Mouse (Mus musculus) gastrocnemius, postnatal 14 days (tissue): ENCODE measurements around the gene Suds3. TPM values are rescaled to one million over a fixed set of nuclear protein-coding genes. Genes with fewer than 3 reads are reported as not detected.

Source experiments
- DNase-seq: peaks from one replicate; pipeline ENCODE4 v3.0.0; 2021; ENCODE audit warnings: mixed read lengths
- intact Hi-C: fragments of 180-260 bp; cut with DNase I; formaldehyde crosslinking; loops from one replicate; pipeline ENCODE4 v1.15.1; 2025; ENCODE audit warnings: low total_unique reads
- total RNA-seq, 2 experiments: library from RNA; stranded (reverse); gene quantifications; 2 replicates each; pipeline ENCODE4 v1.2.3; 2021

The Suds3 gene
- total RNA-seq, 2 experiments from 2014 or later: 40.5 to 44.4 TPM

DNA sequence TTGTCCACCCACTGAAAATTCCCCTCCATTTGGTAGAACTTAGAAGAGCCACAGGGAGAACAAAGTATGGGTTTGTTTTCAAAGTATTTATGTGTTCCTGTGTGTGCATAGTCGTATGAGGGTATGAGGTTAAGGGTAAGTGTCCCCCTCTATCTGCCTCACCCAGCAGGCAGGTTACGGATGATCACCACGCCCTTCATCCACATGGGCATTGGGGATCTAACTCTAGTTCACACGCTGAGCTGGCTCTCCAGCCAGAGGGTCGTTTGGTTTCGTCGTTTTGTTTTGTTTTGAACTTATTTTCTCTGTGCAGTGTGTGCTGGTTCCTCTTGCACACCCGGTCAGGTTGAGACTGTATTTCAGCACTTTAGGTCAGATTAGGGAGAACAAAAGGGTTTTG, 21.7 kb upstream of the Suds3 start:
- no peak for DNase-seq
- intact Hi-C loops: no loop called here

DNA sequence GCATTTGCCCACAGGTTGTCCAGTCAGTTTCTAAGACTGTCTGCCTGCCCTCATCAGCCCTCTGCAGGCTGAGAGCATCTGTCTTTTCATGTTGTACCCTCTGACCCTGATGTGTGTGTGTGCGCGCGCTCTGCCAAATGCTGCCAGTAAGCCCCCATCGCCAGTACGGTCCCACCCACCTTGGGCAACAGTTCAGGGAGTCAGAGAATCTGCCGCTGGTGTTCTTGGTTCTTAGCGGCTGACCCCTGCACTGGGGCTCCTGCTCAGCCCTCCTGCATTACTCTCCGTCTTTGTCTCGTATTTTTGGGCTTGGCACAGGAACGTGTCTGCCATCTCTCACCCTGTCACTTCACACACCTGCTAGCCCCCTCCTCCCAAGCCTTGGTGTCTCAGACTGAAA, 21.1 kb upstream of the Suds3 start:
- DNase-seq: no peak
- intact Hi-C loops: no loop called here

DNA sequence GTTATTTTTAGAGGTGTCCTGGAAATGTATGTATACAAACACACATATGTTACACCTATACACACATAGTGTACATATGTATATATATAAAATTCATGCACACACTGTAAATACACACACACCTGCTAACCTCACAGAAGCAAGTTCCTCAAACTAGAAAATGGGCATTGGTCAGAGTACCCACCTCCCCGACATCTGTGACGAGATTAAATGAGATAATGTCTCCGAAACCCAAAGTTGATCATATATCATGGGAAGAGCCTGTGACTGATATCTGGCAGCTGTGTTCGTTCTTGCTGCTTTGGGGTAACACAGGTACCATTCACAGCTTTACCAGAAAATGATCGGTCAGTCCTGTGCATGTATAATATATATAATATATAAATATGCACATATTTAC, 20.7 kb upstream of the Suds3 start:
- DNase-seq: no peak
- intact Hi-C loops: no loop called here

DNA sequence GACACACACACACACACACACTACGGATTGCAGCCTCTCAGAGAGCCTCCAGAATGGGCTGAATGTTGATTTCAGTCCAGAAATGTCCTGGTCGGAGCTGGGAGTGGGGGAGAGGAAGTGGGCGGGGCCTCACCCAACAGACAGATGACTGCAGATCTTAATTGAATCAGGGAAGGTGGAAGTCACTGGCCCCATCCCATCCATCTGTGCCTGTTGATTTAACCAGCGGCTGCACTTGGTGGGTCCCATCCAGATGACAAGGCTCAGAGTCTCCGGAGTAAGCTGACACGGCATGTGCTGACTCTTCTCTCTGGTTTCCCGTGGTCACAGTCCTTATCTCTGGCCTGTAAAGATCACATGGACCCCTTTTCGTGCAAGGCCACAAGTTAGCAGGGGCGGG, 20.0 kb upstream of the Suds3 start:
- intact Hi-C loops: no loop called here
- DNase-seq: peak; percentile 46

DNA sequence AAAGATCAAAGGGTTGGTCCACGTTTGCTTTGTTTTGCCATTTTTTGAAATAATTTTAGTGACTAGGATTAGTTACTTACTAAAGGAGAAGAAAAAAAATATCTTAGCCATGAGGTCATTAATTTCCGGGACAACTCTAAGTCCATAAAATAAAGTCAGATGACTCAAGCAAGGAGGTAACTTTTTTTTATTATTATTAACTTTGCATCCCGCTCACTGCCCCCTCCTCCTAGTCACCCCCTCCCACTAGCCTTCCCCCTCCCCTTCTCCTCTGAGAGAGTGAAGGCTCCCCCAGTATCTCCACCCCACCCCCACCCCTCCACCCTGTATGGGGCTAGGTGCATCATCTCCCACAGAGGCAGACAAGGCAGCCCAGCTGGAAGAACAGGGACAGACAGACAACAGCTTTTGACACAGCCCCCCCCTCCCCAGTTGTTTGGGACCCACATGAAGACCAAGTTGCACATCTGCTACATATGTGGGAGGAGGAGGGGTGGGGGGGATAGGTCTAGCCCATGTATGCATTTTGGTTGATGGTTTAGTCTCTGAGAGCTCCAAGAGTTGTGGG, 19.1 kb upstream of the Suds3 start:
- intact Hi-C loops: no loop called here

DNA sequence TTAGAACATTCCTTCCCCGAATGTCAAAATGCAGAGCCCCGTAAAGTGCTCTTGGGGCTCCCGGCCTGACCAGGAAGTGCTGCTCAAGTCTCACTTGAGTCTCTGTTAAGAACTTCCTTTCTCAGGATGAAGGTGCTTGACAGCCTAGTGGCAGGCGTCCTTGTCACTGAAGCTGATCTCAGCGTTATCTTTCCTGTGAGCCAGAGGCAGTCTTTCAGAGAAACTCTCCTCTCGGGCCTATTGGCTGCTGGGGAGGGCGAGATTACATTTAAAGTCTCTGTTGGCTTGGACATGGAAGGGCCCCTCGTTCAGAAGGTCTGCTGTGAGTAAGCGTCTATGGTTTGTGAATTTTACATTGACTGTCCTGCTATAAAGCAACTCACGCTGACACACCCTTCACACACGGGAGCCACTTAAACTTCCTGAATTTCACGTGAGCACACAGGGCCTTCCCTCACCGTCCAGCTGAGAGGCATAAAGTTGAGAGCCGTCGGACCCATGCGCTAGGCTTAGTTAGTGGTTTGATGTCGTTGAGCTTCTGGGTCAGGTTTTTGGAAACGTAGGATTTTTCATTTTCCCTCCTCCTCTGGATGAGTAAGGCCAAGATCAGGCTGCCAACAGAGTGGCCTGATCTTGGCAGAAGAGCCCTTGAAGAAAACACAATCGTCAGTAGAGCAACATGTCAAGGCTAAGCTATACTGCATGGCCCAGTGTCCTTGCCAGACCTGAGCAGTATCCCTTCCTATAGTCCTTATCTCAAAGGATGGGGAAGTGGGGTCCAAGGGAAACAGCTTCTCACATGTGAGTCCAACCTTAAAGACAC, 18.4 kb upstream of the Suds3 start:
- intact Hi-C loops: no loop called here
- no peak for DNase-seq

More for the DNA sequence above, 19.1 kb upstream of the Suds3 start:
- no peak for DNase-seq

DNA sequence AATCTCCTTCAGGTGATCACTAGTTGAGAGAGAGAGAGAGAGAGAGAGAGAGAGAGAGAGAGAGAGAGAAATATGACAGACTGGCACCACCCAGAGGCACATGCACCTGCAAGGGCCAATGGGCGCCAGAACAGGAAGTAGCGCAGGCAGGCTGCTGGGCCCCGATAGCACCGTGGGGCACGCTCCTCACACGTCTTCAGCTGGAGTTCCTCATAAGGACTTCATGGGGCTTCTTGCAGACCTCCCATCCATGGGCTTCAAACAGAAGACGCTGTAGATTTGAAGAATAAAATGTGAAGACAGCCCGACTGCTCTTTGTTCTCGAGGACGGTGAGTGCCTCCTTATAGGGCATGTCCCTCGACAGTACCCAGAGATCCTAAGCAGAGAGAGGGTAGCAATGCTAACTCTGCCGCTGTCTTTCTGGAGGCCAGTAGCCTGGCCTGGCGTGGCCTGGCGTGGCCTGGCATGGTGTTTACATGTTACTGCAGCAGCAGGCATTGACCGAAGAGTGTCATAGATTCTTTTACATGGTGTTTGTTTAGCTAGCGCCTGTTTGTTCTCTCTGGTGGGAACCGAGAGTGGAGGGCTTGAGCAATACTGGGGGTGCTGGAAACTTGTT, 17.6 kb upstream of the Suds3 start:
- intact Hi-C loops: no loop called here
- DNase-seq: no peak

DNA sequence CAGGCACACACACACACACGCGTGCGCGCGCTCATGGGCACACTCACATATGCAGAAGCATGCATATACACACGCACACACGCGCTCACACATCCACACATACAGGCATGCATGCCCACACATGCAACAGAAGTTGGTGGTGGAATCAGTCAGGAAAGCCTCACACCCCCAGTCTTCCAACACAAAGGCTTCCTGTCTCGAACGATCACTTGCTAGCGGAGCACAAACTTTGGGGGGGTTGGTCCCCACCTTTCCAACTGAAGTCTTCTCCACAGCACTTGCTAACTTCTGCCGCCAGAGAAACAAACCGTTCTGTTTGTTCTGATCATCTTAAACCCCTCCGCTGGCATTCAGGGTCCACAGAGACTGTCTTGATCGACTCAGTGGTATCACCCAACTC, 14.8 kb upstream of the Suds3 start:
- intact Hi-C loops: no loop called here

DNA sequence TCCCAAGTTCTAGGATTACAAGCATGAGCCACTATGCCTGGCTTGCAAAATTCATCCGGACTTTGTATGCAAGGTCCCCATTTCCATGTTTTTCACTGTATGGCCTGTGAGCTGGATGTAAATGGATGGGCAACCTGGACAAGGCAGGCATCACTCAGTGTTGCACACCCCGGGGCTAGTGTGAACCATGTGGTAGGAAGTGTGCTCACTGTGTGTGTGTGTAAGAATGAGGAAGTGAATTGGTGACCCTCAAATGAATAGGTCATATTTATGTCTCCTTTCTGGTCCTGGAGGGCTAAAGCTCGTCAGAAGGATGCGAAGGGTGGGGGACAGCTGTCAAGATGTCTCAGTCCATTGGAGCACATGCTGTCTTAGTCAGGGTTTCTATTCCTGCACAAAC, 11.1 kb upstream of the Suds3 start:
- intact Hi-C loops: no loop called here

More for the DNA sequence above, 14.8 kb upstream of the Suds3 start:
- DNase-seq: no peak

DNA sequence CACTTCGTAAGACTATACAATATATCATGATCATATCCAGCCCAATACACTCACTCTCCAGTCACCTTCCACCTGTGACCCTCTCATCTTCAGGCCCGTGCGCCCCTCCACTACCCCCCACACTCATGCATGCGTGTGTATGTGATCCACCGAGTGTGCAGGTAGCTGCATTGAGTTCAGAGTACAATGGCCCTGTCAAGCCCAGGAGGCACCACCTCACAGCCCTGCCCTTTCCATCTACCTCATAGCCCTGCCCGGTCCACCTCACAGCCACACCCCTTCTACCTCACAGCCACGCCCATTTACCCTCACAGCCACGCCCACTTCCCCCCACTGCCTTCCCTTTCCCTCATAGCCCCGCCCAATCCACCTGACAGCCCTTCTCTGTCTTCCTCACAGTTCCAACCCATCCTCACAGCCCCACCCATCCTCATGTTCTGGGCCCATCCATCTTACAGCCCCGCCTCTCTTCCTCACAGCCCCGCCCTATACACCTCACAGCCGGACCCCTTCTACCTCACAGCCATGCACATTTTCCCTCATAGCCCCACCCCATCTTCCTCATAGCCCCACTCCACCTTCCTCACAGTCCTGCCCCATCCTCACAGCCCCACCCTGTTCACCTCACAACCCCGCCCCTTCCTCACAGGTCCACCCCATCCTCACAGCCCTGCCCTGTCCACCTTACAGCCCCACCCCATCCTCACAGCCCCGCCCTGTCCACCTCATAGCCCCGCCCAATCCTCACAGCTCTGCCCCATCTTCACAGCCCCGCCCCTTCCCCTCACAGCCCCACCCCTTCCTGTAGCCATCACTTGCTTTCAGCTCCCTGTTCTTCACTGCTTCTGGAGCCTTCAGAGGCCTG, 9.8 kb upstream of the Suds3 start:
- intact Hi-C loops: no loop called here

More for the DNA sequence above, 11.1 kb upstream of the Suds3 start:
- DNase-seq: no peak

DNA sequence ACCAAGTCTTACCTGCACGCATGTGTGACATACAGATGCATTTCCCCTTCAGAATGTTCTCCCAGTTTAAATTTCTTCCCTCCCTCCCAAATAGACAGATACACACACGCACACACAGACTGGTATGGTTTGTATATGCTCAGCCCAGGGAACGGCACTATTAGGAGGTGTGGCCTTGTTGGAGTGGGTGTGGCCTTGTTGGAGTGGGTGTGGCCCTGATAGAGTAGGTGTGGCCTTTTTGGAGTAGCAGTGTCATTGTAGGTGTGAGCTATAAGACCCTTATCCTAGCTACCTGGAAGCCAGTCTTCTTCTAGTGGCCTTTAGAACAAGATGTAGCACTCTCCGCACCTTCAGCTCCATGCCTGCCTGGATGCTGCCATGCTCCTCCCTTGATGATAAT, 7.9 kb upstream of the Suds3 start:
- DNase-seq: no peak
- intact Hi-C loops: no loop called here

More for the DNA sequence above, 9.8 kb upstream of the Suds3 start:
- DNase-seq: no peak

DNA sequence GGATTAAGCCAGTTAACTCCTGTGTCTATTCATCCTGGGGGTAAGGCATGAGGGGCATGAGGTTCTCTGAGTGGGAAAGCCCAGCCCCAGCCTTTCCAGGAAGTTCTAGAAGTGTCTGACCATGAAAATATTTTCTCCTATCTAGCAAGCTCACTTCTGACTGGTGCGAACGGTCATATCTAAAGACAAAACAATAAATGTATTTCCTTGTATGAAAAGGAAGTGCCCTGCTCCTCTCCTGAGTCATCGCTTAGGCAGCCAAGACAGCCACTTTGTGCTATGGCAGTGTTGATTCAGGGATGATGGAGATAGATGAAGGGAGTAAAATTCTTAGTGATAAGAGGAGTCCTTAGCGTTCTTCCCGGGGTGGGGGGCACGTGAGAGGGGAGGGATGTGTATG, 7.2 kb upstream of the Suds3 start:
- no peak for DNase-seq
- intact Hi-C loops: no loop called here

DNA sequence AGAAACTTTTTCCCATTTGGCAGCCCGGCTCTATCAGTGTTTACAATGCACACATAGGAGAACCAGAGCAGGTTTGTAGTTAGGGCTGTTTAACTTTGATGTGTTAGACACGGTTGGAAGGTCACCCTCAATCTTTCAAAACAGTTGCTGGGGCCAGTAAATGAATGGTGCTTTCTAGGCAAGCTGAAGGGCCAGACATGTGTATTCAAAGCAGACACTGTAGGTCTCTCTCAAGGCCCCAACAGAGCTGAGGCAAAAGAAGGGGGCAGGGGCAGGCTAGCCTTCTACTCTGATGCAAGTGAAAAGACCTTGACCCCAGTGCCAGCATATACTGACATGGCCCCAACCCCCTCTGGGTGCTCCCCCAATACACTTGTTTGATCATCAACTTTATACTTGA, 5.7 kb upstream of the Suds3 start:
- intact Hi-C loops: no loop called here
- no peak for DNase-seq

DNA sequence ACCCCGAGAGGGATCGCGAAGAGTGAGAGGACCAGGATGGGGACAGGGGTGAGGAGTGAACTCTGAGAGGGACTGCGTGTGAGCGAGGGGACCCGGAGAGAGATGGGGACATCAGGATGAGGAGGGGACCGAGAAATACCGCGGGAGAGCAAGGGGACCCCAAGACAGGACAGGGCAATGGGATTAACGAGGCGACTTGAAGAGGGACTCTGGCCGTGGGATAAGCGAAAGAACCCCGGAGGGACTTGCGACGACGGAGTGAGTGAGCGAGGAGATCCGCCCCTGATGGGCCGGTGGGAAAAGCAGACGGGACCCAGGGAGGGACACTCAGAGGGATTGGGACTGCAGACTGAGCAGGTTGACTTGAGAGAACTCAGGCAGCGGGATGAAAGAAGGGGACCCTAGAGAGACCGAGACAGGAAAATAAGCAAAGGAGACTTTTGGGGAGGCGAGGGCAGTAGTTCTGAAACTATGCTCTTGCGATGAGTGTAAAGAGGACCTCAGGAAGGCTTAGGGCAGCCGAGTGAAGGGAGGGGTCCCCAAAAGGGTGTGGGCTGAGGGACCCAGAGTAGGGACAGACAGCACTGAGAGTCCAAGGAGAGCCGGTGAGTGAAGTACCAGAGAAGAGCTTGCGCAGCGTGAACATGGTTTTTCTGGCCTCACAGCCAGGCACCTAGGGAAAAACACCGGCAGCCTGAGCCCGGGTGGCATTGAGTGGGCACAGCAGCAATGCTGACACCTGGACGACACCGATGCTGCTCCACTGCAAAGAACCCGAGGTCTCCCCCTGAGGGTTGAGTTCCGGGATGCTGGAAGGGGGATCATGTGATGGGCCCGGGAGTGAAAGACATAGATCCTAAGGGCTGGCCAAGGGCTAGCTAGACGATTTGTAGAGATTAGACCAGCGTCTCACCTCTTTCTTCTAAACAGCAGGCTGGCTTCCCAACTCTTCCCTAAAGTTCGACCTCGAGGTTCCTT, 4.9 kb upstream of the Suds3 start:
- intact Hi-C loops: no loop called here
- DNase-seq: no peak

DNA sequence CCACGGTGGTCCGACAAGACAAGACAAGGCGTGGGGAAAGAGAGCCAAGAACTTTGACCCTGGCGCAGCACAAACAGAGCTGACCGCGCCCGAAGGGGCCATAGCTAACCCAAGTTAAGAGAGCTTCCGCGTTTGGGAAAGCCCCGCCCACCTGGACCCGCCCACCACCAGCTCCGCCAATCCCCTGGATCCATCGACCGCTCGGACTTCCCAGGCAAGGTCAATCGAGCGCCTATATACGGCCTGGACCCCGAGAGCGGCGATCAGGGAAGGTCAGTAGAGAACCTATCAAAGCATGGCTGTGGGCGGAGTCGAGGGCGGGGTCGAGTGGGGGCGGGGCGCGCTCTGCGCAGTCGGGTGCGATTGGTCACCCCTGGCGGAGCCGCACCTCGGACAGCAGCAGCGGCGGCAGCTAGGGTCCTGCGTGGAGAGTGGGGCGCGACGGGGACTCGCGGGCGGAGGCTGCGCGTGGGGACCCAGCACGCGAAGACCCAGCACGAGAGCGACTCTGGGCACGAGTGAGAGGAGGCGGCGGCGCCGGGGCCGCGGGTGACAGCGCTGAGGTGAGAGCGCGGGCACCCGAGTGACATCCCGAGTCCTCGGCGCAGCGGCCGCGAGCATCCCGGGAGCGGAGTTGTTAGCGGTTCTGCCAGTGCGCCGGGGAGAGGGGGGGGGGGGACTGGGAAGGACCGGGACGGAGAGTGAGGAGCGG, 4.0 kb upstream of the Suds3 start, which contains the start of gene Taok3:
TSS of gene Taok3 (plus strand) at position 353 of the 712 bp plus-strand sequence.
- DNase-seq: peak; percentile 100
- intact Hi-C loops: loop anchor here (10.0 kb wide), 1 partner anchor 165 kb away; the partner anchor contains the start of gene Pebp1

DNA sequence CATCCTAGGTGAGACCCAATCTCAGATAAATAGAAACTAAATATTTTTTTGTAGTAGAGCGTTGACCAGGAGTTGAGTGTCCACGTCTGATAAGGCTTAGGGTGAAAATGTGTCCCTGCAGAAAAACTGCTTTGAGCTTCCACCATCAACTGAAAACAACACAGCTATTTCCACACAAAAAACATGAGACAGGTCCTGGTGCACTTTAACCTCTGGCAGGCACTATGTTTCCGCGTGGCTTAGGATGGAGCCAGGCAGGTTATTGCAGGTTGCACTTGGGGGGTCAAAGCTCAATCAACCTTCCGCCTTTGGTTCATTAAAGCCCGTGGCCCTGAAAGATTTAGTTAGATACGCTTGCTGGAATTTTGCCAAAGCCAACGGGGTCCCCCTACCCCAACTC, 2.9 kb upstream of the Suds3 start:
- DNase-seq: no peak
- intact Hi-C loops: loop anchor here (10.0 kb wide), 1 partner anchor 166 kb away; the partner anchor contains the start of gene Pebp1

DNA sequence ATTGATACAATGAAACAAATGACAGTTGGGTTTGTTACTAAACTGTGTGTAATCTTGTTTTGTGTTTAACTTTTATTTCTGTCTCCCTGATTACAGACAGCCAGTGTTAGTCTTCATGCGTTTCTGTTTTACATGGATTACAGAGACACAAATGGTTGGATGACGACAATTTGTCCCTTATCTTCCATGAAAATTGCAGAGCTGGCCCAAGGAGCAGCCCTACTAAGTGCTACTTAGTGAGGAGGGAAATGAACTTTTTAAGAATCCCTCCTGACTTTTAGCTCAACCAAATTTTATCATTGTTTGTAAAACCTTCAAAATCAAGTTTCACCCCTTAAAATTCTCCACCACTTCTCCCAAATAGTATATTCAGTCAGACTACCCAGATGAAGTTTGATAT, 2.3 kb upstream of the Suds3 start:
- no peak for DNase-seq
- intact Hi-C loops: loop anchor here (10.0 kb wide), 1 partner anchor 167 kb away; the partner anchor contains the start of gene Pebp1

DNA sequence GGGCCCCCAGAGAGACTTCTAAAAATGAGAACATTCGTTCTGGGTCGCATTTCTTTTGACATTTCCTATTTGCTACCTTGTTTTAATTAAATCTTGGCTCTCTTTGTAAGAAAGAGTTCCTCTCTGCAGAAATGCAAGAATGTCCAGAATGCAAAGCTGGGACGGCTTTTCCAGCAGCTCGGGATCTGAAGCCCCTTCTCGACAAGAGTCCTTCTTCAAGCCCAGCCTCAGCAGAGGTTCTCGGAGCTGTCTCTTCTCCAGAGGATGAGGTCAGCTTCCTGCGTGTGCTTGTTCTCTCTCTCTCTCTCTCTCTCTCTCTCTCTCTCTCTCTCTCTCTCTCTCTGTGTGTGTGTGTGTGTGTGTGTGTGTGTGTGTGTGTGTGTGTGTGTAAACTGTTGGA, 1.8 kb upstream of the Suds3 start:
- DNase-seq: no peak
- intact Hi-C loops: loop anchor here (10.0 kb wide), 1 partner anchor 167 kb away; the partner anchor contains the start of gene Pebp1
